Mouse (Mus musculus) common myeloid progenitor, adult 5-6 weeks (primary cell): Measurements from ENCODE around the gene Sec31b. TPM values are rescaled to one million over a fixed set of nuclear protein-coding genes. Genes with fewer than 3 reads are reported as not detected.

Experiments used
- ATAC-seq: replicated peaks from 2 replicates; pipeline ENCODE4 v1.8.0; 2016; ENCODE audit warnings: low read depth, mild to moderate bottlenecking, moderate TSS enrichment, inconsistent platforms; ENCODE audit not compliant: poor library complexity, severe bottlenecking
- total RNA-seq: library from RNA; stranded (forward); fragments of 200-1000, 187-1606 nt; gene quantifications from 2 replicates; pipeline ENCODE4 v1.2.3, GENCODE M21; 2017

Sec31b gene
- total RNA-seq, 1 experiment from 2014 or later: 2.6 TPM

GRCm38 (mm10) chr19:44496511-44496910 is 49.2 kb downstream of the Sec31b start:
- peak; percentile 87 for ATAC-seq

GRCm38 (mm10) chr19:44493128-44493527 is 52.5 kb downstream of the Sec31b start, which contains the start of gene Wnt8b:
Gene Wnt8b (plus strand): TSS chr19:44493472.
- no peak for ATAC-seq

GRCm38 (mm10) chr19:44487266-44487665 is 58.4 kb downstream of the Sec31b start:
- peak; percentile 100 for ATAC-seq

- ATAC-seq: no peak
Measured at GRCm38 (mm10) chr19:44476541-44476940, 69.1 kb downstream of the Sec31b start.

- ATAC-seq: no peak
Measured at GRCm38 (mm10) chr19:44475268-44475667, 70.4 kb downstream of the Sec31b start.

GRCm38 (mm10) chr19:44474158-44474557 is 71.5 kb downstream of the Sec31b start:
- peak; percentile 100 for ATAC-seq

Other genes with a start within 250 kb of the Sec31b start
- gene Scd4, start 212.8 kb downstream of the Sec31b start, total RNA-seq: 0.14 and 0.15 TPM in 2 replicates
- 2.9 and 3.4 TPM in 2 replicates for gene Scd1, start 138.0 kb downstream of the Sec31b start, total RNA-seq
- not detected in 2 replicates for gene Wnt8b, start 52.4 kb downstream of the Sec31b start, total RNA-seq
- gene Gm20538, start 7.0 kb upstream of the Sec31b start, total RNA-seq: not detected in 2 replicates
- 191 and 244 TPM in 2 replicates for gene Ndufb8, start 9.6 kb upstream of the Sec31b start, total RNA-seq
- gene Hif1an, start 17.0 kb upstream of the Sec31b start, total RNA-seq: 11.3 and 14.7 TPM in 2 replicates
- gene Pax2, start 210.2 kb upstream of the Sec31b start, total RNA-seq: not detected in 2 replicates